Mouse (Mus musculus) gastrocnemius, postnatal 25 days (tissue): ENCODE results near the gene Parp3. TPM values are rescaled to one million over a fixed set of nuclear protein-coding genes. Genes with fewer than 3 reads are reported as not detected.

Experiments
- DNase-seq: peaks from one replicate; pipeline ENCODE4 v3.0.0; 2022
- total RNA-seq, 2 experiments: library from RNA; stranded (reverse); gene quantifications; 1 replicate in 1 of 2; 2 replicates in 1 of 2; pipeline ENCODE4 v1.2.3; 2021

Parp3 gene
- total RNA-seq, 2 experiments from 2014 or later = 54.3 to 90.0 TPM

DNA sequence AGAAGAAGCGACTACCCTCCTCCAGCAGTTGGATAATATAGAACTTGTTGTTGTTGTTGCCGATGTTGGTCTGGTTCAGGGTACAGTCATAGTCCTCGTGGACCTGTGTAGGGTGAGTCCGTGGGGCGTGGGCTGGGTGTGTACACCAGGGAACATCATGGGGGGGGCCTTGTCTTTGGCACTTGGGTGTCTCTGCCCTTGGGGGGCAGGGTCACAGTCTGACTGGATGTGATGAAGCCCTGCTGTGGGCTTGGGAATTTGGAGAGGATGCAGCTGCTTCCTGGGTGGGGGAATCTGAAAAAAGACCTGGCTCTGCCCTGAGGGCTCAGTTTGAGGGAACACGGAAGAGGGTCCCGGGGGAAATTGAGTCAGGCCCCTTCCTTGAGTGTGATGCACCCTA lies 1.7 kb downstream of the Parp3 start:
- DNase-seq = peak; percentile 44

DNA sequence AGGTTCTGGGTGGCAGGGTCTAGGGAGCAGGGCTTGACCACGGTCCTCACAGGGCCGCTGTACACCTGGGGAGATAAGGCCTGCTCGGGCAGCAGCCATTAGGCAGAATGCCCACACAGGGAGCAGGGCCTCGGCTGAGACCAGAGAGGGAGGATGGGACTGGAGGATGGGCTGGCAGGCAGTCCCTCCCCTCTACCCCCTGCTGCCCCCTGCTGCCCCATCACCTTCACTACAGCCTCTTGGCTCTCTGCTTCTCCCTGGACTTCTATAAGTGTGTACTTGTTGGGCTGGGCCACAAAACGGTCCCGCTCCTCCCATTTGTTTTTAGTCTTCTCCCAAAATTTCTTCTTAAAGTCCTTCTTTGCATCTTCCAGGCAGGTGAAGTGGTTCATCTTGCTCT lies 2.3 kb downstream of the Parp3 start:
- DNase-seq = peak; percentile 78

DNA sequence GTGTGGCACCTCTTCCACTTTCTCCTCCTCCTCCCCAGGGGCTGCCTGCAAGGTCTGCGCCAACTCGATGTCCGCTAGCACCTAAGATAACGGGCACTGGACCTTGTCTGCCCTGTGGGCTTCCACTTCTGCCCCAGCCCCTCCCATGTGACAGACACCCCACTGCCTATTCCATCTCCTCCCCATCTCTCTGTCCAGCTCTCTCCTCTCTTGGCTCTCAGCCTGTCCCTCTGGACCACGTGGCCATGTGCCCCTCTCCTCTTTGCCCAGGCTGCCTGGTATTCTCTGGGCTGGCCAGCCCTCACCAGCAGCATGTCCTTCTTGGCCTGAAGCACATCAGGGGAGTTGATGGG lies 3.0 kb downstream of the Parp3 start:
- no peak for DNase-seq

DNA sequence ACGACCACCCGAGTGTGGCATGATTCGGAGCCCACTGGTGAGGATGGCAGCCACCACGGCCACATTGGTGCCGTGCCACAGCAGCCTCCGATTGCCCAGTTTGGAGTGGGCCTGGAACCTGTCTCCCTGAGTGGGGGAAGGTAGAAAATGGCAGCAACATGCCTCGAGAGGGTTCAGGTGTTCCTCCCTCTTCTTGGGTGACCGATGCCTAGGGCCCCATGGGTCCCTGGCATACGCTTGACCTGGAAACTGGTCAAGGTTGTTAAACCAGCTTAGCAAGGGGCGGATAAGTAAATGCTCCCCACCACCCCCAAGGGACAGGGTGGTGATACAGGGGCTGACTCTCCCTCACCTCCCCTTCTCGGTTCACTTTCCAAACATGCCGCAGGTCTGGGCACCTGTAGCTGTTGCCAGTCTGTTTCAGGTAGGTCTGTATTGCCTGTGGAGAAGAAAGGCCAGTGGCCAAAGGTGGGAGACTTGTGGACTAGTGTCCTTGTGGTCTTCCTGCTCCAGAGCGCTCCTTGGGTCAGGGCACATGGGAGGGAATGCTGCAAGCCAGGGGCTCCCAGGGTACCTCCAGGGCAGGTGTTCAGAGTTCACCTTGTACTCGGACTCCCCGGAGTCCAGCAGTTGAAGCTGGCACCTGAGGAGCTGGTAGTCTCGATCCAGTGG lies 3.5 kb downstream of the Parp3 start:
- DNase-seq = peak; percentile 29

DNA sequence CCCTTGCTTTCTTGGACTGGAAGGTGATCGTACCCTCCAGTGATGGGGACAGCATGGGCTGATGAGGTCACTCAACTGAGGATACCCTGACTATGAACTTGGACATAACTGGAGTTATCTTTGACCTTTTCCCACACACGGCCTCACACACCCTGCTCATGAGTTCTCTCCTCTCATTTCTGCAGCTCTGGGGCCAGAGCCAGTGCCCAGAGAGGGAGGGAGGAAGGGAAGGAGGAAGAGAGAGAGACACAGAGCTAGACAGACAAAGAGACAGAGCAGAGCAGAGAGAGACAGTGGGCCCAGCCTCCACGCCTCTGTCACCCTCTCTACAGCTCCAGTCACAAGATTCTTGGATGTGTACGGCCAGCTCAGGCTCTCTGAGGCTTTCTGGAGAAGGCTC lies 4.4 kb downstream of the Parp3 start:
- DNase-seq = peak; percentile 45

DNA sequence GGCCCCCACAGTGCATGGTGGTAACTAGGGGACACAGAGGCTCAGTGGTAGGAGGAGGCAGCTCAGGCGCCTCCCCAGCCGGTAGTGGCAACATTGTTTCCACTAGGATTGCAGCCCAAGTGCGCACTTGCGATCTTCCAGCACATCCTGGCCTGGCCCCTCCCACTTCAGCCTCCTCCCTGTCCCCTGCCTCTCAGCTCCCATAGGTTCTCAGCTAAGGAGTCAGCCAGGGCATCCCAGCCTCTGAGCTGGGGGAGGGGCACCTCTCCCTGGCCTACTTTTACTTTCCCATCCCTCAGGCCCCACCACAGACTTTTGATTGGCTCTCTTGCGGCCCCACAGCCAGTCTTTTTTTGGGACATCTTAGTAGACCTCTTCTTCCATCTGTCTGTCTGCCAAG lies 4.9 kb downstream of the Parp3 start:
- DNase-seq = peak; percentile 75

DNA sequence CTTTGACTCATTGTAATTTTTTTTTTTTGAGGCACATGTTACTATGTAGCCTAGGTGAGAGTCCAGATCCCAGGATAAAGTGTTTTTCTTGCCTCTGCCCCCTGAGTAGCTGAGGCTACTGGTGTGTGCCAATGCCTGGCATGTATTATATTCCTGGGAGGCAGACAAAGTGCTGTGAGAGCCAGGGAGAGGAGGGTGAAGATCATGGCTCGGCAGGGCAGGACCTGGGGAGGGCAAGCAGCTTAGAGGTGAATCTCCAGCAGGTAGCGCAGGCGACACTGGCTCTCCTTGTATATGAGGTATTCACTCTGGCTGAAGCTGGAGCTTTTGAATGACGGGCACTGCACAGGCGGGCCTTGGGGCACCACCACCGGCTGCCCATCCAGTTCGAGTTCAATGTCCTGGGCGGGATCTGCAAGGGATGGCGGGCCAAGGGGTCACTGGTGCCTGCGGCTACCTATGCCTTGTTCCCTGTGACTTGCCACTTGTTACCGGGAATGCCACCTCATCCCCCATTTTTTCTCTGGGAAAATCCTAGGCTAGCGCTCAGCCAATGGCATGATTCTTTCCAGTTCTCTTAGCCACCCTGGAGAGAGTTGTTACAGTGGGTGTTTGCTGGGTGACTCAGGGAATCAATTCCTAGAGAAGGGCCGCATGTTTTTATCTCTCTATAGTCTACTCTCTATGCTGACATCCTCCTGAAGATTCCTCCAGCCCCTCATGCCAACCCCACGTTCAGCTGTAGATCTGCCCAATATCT lies 5.6 kb downstream of the Parp3 start:
- DNase-seq = peak; percentile 10

DNA sequence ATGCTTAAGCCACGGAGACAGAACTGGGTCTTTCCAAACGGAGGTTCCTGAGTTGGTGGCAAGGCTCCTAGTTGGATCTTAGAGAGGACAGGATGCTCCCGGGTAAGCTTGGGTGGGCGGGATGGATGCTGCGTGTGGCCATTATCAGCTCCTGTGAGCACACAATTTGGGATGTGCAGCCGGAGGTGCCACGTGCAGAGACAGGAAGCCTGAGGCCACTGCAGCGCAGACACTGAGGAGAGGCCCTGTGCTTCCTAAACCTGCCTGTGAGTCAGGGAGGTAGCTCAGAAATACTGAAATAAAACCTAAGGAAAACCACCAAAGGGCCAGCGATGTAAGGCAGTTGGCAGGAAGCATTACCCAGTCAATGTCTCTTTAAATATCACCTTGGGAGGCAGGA lies 7.0 kb downstream of the Parp3 start:
- peak; percentile 5 for DNase-seq

DNA sequence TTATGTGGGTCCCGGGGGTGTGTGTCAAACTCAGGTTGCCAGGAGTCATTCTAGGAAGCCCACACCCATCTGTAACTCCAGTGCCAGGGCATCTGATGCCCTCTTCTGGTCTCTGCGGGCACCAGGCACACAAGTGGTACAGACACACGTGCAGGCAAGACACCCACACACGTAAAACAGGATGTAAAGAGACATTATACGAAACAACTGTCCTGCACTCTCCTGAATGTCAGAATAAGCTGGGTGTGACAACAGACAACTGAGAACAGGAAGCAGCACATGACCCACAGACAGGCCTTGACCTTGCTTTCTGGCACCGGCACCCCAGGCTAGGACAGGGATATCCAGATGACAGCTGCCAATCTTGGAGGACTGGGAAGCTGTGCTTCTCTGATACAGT lies 7.4 kb downstream of the Parp3 start:
- peak; percentile 6 for DNase-seq

DNA sequence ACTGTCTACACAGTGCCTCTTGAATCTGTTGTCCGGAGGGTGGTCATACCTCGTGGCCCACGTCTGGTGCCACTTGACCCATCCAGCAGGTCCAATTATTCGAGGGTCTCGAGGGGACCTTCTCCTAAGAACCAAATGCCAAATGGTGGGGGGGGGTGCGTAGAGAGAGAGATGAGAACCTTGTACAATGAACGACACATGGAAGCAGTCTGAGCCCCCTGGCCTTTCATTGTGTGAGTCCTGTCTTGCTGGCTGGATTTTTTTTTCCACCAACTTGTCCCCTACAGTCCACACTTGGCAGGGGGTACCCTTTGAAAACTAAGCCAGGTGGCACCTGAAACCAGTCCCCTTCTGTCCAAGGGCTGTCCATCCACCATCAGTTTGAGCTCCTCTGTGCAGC lies 9.0 kb downstream of the Parp3 start:
- DNase-seq = no peak

DNA sequence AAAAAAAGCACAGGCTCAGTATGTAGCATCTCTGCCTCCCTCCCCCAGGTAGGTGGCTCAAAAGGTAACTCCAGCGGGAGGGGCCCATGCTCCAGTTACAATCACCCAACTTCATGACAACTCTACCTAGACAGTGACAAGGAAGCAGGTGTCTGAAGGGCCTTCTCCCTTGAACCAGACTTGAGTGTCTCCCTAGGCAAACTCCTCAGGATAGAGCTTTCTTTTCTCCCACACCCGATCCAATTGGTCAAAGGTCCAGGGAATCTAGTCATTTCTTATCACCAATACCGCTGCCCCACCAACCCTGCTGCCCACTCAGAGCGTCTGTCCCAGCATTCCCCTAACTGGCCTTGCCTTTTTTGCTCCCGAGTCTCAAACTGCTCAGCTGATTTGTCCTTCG lies 10.0 kb downstream of the Parp3 start:
- DNase-seq = no peak

DNA sequence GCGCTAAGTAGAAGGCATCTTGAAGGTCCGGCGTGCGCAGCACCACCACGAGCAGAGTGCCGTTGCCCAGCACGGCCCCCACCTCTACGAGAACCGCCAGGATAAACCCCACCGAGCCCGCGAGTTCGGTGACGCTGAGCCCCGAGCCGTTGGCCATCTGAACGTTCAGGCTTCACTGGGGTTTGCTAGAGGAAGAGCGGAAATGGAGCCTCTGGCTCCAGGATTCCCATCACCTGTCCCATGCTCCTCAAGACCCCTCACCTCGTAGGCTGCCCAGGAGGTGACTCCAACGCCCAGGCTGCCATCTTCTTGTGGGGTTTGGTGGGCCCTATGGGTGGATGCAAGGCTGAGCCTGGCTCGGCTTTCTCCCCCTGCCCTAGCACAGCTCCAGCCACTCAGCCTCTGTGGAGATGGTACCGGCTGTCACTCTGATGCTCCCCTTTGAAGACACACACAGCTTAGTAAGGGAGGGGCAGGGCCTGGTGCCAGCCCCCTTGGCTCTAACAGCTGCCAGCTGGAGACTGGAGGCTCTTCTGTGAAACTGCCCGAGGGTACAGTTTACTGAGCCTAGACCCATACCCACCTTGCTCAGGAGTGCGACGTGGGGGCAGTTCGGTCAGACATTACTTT lies 11.1 kb downstream of the Parp3 start, which contains the start of gene Gpr62:
Gene Gpr62, minus strand, starts transcription at position 368 of the 630 bp plus-strand sequence.
- peak; percentile 53 for DNase-seq

DNA sequence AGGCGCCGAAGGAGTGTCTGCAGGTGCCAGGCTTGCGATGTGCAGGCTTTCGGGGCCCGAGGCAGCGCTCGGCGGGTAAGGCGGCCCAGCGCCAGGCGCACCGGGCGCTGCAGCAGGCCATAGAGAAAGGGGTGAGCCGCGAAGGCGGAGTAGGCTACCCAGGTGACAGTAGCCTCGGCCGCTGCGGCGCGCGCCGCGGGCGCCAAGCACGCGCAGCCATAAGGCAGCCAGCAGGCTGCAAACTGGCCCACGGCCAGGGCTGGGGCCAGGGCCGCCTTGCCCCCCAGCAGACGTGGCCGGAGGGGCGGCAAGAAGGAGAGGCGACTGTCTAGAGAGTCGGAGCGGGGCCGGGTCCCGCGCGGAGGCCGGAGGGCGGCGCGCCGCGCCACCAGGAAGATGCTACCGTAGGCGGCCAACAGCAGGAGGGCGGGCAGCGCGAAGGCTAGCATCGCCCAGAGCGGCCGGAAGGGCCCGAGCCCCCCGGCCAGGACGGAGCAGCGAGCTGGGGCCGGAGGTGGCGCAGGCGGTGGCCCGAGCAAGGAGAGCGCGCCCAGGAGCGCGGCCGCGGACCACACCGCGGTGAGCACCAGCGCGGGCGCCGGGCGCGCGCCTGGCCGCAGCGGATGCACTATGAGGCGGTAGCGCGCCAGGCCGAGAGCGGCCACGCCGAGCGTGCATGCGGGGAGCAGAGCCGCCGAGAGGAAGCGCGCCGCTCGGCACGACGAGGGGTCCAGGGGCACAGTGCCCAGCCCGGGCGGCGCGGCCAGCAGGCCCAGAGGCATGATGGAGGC lies 11.8 kb downstream of the Parp3 start:
- DNase-seq = peak; percentile 62

DNA sequence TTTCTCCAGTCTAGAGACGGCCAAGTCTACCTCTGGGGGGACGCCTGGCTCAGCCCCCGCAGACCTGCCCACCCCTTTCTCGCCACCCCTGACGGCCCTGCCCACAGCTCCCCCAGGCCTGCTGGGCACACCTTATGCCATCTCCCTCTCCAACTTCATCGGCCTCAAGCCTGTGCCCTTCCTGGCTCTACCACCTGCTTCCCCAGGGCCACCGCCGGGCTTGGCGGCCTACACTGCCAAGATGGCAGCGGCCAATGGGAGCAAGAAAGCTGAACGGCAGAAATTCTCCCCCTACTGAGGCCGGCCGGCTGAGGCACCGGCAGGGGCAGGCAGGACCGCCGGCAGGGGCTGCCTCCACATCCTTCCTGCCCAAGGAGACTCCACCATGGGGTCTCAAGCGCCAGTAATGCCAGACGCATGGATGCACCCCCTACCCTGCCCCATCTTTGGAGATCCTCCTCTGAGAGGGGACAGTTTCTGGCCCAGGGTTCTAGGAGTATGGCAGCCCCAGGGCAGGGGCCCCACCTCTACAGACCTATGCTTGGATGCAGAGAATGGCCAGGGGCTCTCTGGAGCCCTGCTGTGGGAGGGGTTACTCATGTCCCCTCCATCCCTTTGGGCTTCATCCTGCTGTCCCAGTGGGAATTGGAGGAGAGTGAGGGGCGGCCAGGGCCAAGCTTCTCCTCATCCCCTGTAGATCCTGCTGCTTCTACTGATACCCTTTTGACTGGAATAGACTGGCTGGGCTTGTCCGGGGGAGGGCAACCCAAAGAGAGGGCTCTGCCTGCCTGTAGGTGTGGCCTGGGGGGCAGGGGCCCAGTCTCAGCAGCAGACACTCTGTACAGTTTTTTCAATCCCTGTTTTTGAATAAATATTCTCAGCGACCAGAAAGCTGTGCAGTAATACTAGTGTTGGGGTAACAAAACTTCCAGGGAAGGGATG lies 13.4 kb downstream of the Parp3 start:
- no peak for DNase-seq

DNA sequence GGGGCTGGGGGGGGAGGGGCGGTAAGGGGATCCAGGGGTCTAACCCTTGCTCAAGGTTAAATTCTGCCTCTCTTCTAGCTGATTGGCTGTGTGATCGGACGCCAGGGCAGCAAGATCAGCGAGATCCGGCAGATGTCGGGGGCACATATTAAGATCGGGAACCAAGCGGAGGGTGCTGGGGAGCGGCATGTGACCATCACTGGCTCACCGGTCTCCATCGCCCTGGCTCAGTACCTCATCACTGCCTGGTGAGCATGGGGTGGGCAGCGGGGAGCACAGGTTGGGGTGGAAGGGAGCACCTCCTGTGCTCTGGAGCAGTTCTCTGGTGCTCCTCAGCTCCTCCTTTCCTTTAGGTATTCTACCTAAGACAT lies 14.3 kb downstream of the Parp3 start:
- no peak for DNase-seq

DNA sequence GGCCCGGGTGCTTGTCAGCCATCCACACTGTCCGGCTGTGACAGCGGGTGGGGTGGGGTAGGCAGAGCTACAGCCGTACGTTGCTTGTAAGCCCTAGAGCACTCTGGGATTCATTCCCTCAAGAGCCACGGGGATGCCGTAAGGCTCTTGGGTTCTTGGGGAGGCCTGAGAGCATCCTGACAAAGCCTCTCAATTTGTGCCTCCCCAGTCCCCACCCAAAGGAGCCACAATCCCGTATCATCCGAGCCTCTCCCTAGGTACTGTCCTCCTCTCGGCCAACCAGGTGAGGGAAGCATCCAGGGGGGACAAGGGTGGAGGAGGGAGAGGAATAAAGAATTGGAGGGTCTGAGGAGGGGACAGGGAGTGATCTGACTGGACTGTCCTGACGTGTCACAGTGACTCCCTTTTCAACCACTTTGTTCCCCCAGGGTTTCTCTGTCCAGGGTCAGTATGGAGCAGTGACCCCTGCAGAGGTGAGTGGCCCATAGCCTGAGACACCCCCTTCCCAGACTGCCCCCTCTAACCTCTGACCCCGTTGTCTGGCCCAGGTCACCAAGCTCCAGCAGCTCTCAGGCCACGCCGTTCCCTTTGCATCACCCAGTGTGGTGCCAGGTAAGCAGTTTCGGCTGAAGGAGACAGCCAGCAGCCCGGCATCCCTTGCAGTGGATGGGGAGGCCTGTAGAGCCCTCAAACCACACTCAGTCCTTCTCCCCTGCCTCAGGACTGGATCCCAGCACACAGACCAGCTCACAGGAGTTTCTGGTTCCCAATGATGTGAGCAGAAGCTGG lies 14.9 kb downstream of the Parp3 start:
- no peak for DNase-seq

DNA sequence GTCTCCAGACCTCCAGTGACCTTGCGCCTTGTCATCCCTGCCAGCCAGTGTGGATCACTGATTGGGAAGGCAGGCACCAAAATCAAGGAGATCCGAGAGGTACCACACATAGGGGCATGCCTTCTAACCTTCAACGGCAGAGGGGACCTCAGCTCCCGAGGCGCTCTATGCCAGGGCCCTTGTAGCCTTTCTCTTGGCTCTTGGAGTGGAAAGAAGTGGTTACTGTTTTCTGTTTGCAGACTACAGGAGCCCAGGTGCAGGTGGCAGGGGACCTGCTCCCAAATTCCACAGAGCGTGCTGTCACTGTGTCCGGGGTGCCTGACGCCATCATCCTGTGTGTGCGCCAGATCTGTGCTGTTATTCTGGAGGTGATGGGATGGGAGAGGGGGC lies 15.7 kb downstream of the Parp3 start:
- no peak for DNase-seq

DNA sequence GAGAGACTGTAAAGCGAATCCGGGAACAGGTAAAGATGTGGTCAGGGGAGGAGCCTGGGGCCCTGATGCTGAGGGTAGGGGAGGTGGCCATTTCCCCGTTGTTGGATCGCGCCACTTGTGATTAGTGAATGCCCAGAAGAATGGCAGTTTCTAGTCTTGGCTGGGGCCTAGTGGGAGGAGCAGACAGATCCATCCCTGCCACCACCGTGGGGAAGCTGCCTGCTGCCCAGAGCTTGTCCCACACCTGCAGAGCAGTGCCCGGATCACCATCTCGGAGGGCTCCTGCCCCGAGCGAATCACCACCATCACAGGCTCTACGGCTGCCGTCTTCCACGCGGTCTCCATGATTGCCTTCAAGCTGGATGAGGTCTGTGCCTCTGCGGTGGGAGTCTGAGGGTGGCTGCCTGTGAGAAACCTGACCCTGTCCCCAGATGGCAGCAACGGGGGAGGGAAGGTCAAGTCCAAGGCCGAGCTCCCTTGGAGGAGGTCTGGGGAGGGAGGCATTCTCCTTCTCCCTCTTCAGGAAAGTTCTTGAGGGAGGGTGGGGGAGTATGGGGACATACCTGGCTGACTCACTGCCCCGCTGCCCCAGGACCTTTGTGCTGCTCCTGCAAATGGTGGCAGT lies 16.2 kb downstream of the Parp3 start:
- no peak for DNase-seq

DNA sequence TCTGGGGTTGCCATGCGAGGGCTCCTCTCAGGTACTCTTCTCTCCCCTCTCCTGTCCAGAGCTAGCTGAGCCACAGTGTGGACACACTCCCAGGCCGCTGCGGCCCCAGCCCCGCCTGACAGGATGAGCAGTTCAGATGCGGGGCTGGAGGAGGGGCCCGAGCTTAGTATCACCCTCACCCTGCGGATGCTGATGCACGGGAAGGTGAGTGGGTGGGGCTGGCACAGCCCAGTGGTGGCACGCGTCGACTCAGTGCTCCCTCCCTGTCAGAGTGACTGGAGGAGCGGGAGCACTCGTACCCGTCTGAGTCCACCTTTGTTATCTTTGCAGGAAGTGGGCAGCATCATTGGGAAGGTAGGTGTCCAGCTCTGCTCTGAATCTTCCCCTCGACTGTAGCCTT lies 16.8 kb downstream of the Parp3 start:
- no peak for DNase-seq

DNA sequence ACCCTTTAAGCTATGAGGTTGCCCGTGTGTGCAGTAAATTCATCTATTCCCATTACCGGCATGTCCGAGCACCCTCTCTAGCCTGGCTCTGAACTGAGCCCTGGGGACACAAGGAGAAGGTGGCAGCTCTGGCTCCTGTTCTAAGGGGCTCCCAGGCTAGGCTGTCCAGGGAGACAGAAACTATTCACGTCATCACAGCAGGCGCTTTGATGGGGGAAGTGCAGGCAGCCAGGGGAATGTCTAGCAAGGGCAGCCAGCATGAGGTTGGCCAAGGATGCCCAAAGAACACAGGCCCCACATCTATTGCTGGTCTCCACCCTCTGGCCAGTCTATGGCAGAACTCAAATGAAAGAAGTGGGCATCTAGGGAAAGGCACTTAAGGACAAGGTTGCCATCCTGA lies 18.8 kb downstream of the Parp3 start:
- DNase-seq = no peak
